Mouse (Mus musculus) gastrocnemius, adult 8-10 months (tissue): ENCODE measurements around the gene Pibf1. TPM values are rescaled to one million over a fixed set of nuclear protein-coding genes. Genes with fewer than 3 reads are reported as not detected.

Source experiments
- DNase-seq, 2 experiments: peaks; one replicate each; pipeline ENCODE4 v3.0.0; 2022; ENCODE audit warnings: low spot score in 2 of 2
- total RNA-seq, 4 experiments: library from RNA; stranded (reverse); gene quantifications; 2 replicates each; pipeline ENCODE4 v1.2.4; 2022

Pibf1 gene
- total RNA-seq, 4 experiments from 2014 or later, result 4.8 to 8.4 (median 7.7) TPM

GRCm38 (mm10) chr14:99265791-99266190 is 166.6 kb downstream of the Pibf1 start:
- DNase-seq, result no peak

- no peak for DNase-seq
Measured at GRCm38 (mm10) chr14:99266749-99267148, 167.5 kb downstream of the Pibf1 start.

GRCm38 (mm10) chr14:99274056-99274455 is 174.8 kb downstream of the Pibf1 start:
- DNase-seq, result no peak

GRCm38 (mm10) chr14:99275827-99276226 is 176.6 kb downstream of the Pibf1 start:
- DNase-seq, result no peak

GRCm38 (mm10) chr14:99278312-99278711 is 179.1 kb downstream of the Pibf1 start:
- no peak for DNase-seq

- DNase-seq, result no peak
Measured at GRCm38 (mm10) chr14:99278763-99279486, 179.7 kb downstream of the Pibf1 start.

- no peak for DNase-seq
Measured at GRCm38 (mm10) chr14:99280399-99280798, 181.2 kb downstream of the Pibf1 start.

GRCm38 (mm10) chr14:99280825-99281433 is 181.7 kb downstream of the Pibf1 start:
- DNase-seq, result no peak

- DNase-seq, result no peak
Measured at GRCm38 (mm10) chr14:99285486-99285885, 186.3 kb downstream of the Pibf1 start.

- no peak for DNase-seq
Measured at GRCm38 (mm10) chr14:99292176-99292575, 193.0 kb downstream of the Pibf1 start.

- no peak for DNase-seq
Measured at GRCm38 (mm10) chr14:99294424-99294823, 195.2 kb downstream of the Pibf1 start.

GRCm38 (mm10) chr14:99295606-99296341 is 196.6 kb downstream of the Pibf1 start:
- no peak for DNase-seq

- peak; percentile 89 to 95 for DNase-seq
Measured at GRCm38 (mm10) chr14:99298385-99299021, 199.3 kb downstream of the Pibf1 start, which contains the start of gene Klf5. Gene Klf5, plus strand, starts transcription at chr14:99298691.

- peak; percentile 34 to 70 for DNase-seq
Measured at GRCm38 (mm10) chr14:99299022-99299481, 199.8 kb downstream of the Pibf1 start.

- DNase-seq, result no peak
Measured at GRCm38 (mm10) chr14:99299701-99300191, 200.5 kb downstream of the Pibf1 start.

GRCm38 (mm10) chr14:99301472-99301871 is 202.2 kb downstream of the Pibf1 start:
- DNase-seq, result no peak

Other genes starting within 250 kb of the Pibf1 start
- not detected for gene Rpl36a-ps1, start 105.1 kb upstream of the Pibf1 start, total RNA-seq
- 10 to 100 TPM; 38.3 to 48.0 (median 38.5) TPM for gene Mzt1, start 53.3 kb upstream of the Pibf1 start, total RNA-seq
- 1 to 10 TPM in 1 of 4 experiments, under 1 TPM in 3; 0.51 to 1.0 (median 0.73) TPM for gene Bora, start 53.2 kb upstream of the Pibf1 start, total RNA-seq
- 1 to 10 TPM; 7.9 to 9.2 (median 8.5) TPM for gene Dis3, start 346 bp downstream of the Pibf1 start, total RNA-seq
- gene Klf5, start 199.3 kb downstream of the Pibf1 start, total RNA-seq, result 1 to 10 TPM; 3.6 to 6.0 (median 4.7) TPM